Mouse (Mus musculus) layer of hippocampus, postnatal 36 days (tissue): Measurements from ENCODE around the gene Nmur2. TPM values are rescaled to one million over a fixed set of nuclear protein-coding genes. Genes with fewer than 3 reads are reported as not detected.

Experiments used
- DNase-seq, 2 experiments: peaks; one replicate each; pipeline ENCODE4 v3.0.0; 2022
- total RNA-seq, 2 experiments: library from RNA; stranded (reverse); gene quantifications; 2 replicates each; pipeline ENCODE4 v1.2.3; 2021

The Nmur2 gene
- not detected for total RNA-seq

GRCm38 (mm10) chr11:56040917-56041316 lies at the start of gene Nmur2:
TSS of gene Nmur2 (minus strand) at chr11:56041010.
- no peak for DNase-seq

DNA sequence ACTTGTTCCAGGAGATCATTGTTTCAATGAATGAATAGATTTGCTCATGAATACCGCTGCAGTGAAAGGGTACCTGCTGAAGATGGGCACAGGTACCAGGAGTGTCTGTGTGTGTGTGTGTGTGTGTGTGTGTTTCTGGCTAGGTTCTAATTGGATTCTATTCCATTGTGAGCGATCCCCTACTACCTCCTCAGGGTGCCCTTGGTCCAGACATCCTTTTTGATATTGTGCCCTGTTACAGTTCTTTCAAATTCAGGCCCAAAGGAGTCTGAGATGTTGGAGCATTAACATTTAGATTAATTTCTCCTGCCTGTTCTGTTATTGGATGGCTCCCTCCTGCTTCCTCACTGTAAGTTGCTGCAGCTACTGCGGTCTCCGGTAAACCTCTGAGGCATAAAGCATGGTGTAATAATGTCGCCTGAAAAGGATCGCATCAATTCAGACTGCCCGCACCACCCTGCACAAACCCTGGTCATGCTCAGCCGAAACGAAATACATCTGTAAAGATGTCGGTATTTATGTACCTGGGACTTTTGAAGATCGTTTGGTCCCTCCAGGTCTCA lies 48.4 kb upstream of the Nmur2 start:
- no peak for DNase-seq

DNA sequence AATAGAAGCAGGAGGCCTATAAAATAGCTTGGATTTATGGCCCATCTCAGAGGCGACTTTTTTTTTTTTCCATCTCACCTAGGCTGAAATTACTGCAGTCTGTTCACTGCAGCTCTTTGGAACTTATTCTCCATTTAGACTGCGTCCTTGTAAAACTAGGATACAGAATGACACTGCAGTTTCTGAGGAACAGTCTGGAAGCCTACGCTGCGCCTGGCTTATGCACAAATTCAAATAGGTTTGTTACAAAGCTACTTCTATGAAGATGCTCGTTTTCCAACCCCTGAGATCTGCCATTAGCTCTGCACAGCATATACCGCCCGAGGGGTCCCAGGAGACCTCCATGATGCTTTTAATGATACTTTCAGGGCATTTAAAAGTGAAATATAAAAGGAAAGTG lies 31.3 kb upstream of the Nmur2 start:
- DNase-seq, result peak; percentile 9 to 14

GRCm38 (mm10) chr11:56069658-56070057 lies 28.8 kb upstream of the Nmur2 start:
- DNase-seq, result no peak

DNA sequence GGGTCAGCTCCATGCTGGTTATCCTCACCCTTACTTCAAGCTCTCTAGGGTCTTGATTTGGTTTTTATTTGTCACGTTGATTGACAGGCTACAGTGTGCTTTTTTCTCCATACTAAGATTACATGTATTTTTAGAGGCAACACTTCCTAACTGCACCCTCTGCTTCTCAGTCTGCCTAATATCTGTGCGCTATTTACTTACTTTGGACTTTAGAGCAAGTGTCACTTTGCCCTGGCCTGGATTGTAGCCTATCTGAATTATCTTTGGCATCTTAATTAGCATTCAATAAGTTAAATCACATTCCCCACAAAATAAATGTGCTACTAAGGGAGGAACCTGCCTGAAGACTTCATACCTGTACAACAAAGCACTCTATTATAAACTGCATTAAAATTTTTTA lies 24.3 kb upstream of the Nmur2 start:
- no peak for DNase-seq

DNA sequence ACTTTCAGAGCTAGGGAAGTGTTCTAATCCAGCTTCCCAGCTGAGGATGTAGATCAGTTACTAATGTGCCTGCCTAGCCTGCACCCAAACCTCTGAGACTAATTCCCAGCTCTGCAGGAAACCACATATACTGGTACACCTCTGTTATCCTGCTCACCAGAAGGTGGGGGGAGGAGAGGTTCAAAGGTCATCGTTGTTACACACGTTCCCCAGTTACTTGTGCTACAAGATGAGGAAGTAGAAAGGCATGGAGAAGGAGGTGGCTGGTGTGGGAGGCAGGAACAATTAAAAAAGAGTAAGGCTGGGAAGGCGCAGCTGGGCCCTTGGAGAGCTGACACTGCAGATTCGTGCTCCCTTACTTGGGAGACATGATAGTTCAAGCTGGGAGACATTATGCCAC lies 23.8 kb upstream of the Nmur2 start:
- no peak for DNase-seq

GRCm38 (mm10) chr11:56059236-56059635 lies 18.4 kb upstream of the Nmur2 start:
- DNase-seq, result no peak

GRCm38 (mm10) chr11:56054439-56054838 lies 13.6 kb upstream of the Nmur2 start:
- peak in 1 of 2 experiments; percentile 6 for DNase-seq

DNA sequence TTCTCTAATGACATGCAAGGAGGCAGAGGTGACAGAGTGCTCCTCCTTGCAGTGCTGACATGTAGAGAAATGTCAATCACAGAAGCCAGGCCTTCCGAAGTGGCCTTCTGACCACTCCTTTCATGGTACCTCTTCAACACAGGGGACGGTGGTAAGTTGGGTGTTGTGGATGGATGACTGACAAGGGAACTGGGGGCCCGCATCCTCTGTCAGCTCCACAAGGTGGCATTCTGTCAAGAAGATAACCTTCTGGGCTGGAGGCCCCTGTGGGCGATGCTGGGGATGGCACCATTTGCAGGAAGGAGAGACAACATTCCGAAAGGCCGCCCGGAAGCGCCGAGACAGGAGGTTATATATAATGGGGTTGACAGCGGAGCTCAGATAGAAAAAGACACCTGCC lies 14.0 kb downstream of the Nmur2 start:
- no peak for DNase-seq

GRCm38 (mm10) chr11:56025746-56026570 lies 14.9 kb downstream of the Nmur2 start:
- DNase-seq, result peak; percentile 21 to 30

GRCm38 (mm10) chr11:56013510-56014057 lies 27.2 kb downstream of the Nmur2 start:
- no peak for DNase-seq

DNA sequence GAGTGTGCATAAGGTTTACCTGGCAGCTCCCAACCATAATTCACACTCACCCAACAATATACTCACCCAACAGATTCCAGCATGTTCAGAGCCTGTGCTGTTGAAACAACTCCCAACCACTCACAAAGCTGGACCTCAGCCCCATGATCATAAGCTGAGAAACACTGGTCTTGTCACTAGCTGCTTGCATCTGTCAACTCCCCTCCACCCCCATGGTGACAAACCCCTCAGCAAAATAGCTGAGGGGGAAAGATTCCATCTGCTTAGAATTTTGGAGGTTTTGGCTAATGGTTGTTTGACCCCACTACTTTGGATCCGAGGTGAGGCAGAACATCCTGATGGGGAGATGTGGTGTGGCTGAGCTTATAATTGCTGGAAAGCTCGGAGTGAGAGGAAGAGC lies 28.4 kb downstream of the Nmur2 start:
- no peak for DNase-seq

DNA sequence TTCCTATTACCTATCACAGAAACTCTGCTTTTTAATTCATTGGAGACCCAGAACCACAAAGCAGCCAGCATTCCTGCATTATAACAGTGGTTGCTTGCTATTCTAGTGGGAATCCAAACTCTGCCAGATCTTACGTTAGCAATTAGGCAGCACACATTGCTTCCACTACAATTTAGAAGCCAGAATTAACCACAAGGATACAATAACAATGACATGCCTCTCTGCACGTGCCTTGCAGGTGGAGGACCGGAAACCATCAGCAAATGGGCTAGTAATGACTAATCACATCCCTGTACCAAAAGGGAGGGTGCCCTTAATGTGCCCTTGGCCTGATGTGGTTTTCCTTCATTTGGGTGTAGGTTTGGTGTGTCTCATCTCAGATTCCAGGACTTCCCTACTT lies 32.5 kb downstream of the Nmur2 start:
- DNase-seq, result no peak

GRCm38 (mm10) chr11:55992799-55993198 lies 48.0 kb downstream of the Nmur2 start:
- DNase-seq, result no peak

- no peak for DNase-seq
Measured at GRCm38 (mm10) chr11:55992148-55992547, 48.7 kb downstream of the Nmur2 start.

- DNase-seq, result peak; percentile 11 to 45
Measured at GRCm38 (mm10) chr11:55991505-55992066, 49.2 kb downstream of the Nmur2 start.

DNA sequence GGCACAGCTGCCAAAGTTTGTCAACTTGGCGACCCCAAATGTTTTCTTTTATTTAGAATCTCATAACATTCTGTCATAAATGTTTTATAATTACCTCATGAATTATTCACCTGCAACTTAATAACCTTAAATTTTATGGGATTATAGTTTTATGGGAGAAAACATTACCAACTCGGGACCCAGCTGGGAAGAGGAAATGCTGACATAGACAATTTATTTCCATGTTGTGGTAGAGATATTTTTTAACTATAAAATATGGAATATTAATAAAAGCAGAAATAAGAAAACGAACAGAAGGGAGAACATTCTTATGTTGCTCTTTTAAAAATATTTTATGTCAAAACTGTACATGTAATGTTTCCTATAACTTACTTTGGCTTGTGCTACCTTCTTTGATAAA lies 56.2 kb downstream of the Nmur2 start:
- no peak for DNase-seq

DNA sequence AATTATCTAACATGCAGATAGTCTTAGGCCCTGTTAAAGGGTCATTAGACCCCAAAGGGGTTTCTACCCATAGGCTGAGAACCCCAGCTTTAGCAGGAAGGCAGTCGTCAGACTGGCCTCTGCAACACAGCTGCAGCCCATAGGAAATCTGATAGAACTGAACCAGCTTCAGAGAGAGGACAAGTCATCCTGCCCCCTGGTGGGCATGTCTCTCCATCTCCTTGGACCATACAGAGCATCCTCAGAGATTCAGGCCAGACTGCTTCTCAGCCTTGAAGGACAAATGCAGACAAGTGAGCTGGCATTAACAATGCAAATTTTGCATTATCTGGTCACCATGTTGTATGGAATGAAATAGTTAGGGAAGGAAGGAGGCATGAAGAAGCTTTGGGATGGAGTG lies 59.2 kb downstream of the Nmur2 start:
- DNase-seq, result no peak

- DNase-seq, result peak; percentile 17 to 23
Measured at GRCm38 (mm10) chr11:55978146-55978545, 62.7 kb downstream of the Nmur2 start.
